21 mouse cellular contexts compared by ENCODE assay signal in genomic region chr4:91116807-91117609, GRCm38 (mm10).
DNase-seq lines count a peak whose midpoint lies in the region; ATAC-seq and TF ChIP-seq lines count a peak whose summit lies in the region.
"Had no signal": no experiment of that assay in that cellular context is flagged by ENCODE, and none has a peak within 500 bp of the region (broad histone marks: within the 10 kb centered on the region; RNA-seq: fewer than 3 reads in every experiment).

No protein-coding gene starts in this region.

- H3K4me2 ChIP-seq in forebrain, embryonic 13.5 days: no peak overlapping the region
- no peak overlapping the region for H3K4me2 ChIP-seq in forebrain, embryonic 11.5 days (ENCODE audit: low read depth, low read length, severe bottlenecking)
- H3K4me2 ChIP-seq in midbrain, embryonic 15.5 days: no peak overlapping the region
- H3K4me2 ChIP-seq in midbrain, postnatal 0 days (ENCODE audit: low read depth, low read length, poor library complexity, severe bottlenecking): no peak overlapping the region
- H3K4me2 ChIP-seq: embryonic facial prominence, embryonic 13.5 days; limb, embryonic 13.5 days; liver, embryonic 13.5 days; lung, embryonic 14.5 days; neural tube, embryonic 13.5 days had no signal

- no peak overlapping the region for H3K9ac ChIP-seq in forebrain, embryonic 13.5 days
- H3K9ac ChIP-seq in forebrain, embryonic 11.5 days (ENCODE audit: low read length): no peak overlapping the region
- no peak overlapping the region for H3K9ac ChIP-seq in midbrain, embryonic 15.5 days
- H3K9ac ChIP-seq in midbrain, postnatal 0 days (replicated peaks; ENCODE audit: low read length, poor library complexity, severe bottlenecking): no peak overlapping the region
- H3K9ac ChIP-seq: embryonic facial prominence, embryonic 13.5 days; limb, embryonic 13.5 days; liver, embryonic 13.5 days; lung, embryonic 14.5 days; neural tube, embryonic 13.5 days had no signal

- no peak overlapping the region for H3K27ac ChIP-seq in forebrain, embryonic 13.5 days
- no peak overlapping the region for H3K27ac ChIP-seq in forebrain, embryonic 11.5 days (ENCODE audit: low read depth, low read length)
- H3K27ac ChIP-seq in midbrain, embryonic 15.5 days: no peak overlapping the region
- H3K27ac ChIP-seq in midbrain, postnatal 0 days (ENCODE audit: low read depth, low read length): no peak overlapping the region
- H3K27ac ChIP-seq: embryonic facial prominence, embryonic 13.5 days; limb, embryonic 13.5 days; liver, embryonic 13.5 days; midbrain, embryonic 10.5 days; neural tube, embryonic 13.5 days had no signal

- WGBS in forebrain, embryonic 13.5 days: 52% methylated on average over 5 of the region's 5 CpGs
- 73% methylated on average over 5 of the region's 5 CpGs for WGBS in forebrain, embryonic 11.5 days
- WGBS in midbrain, embryonic 15.5 days: 59% methylated on average over 5 of the region's 5 CpGs
- WGBS in midbrain, postnatal 0 days: 67% methylated on average over 5 of the region's 5 CpGs

- TF ChIP-seq CTCF in midbrain, postnatal 0 days (IDR thresholded peaks at IDR 0.05): no peak

- no peak for DNase-seq in forebrain, embryonic 11.5 days (ENCODE audit: low spot score)
- DNase-seq in midbrain, postnatal 0 days (ENCODE audit: low spot score): no peak
- DNase-seq in cerebellum, postnatal 14 days: peak; percentile 53 to 74
- DNase-seq in kidney, postnatal 10 days: no peak
- DNase-seq in gastrocnemius, postnatal 10 days: no peak
- DNase-seq: adrenal gland, postnatal 25 days; heart, adult 18-20 months; heart, postnatal 36 days; kidney, adult 2 months; kidney, postnatal 25 days; liver, embryonic 13.5 days; lung, embryonic 14.5 days; lung, postnatal 4 days had no signal

- H3K36me3 ChIP-seq in forebrain, embryonic 13.5 days (ENCODE audit: poor library complexity, severe bottlenecking): no peaks in the 10 kb centered on the region
- no peaks in the 10 kb centered on the region for H3K36me3 ChIP-seq in forebrain, embryonic 11.5 days (ENCODE audit: control insufficient read depth, insufficient read depth, low read length)
- H3K36me3 ChIP-seq in midbrain, embryonic 15.5 days (replicated peaks): no peaks in the 10 kb centered on the region
- H3K36me3 ChIP-seq in midbrain, postnatal 0 days (ENCODE audit: insufficient read depth, low read length): no peaks in the 10 kb centered on the region
- H3K36me3 ChIP-seq: embryonic facial prominence, embryonic 13.5 days; limb, embryonic 13.5 days; liver, embryonic 13.5 days; midbrain, embryonic 10.5 days; neural tube, embryonic 13.5 days had no signal

- ATAC-seq in forebrain, embryonic 13.5 days: 0 out of 2 replicates have a peak, but pooled peaks have one; percentile 31
- no peak for ATAC-seq in forebrain, embryonic 11.5 days (replicated peaks; ENCODE audit: low FRiP score)
- 0 out of 2 replicates have a peak, but pooled peaks have one; percentile 67 for ATAC-seq in midbrain, embryonic 15.5 days (replicated peaks)
- no peak for ATAC-seq in midbrain, postnatal 0 days (ENCODE audit: low FRiP score)
- ATAC-seq in megakaryocyte-erythroid progenitor cell, adult 5-6 weeks (replicated peaks; ENCODE audit: low FRiP score, low TSS enrichment, poor library complexity, severe bottlenecking): no peak

- H3K27me3 ChIP-seq in forebrain, embryonic 13.5 days: no peaks in the 10 kb centered on the region
- H3K27me3 ChIP-seq in forebrain, embryonic 11.5 days (ENCODE audit: control insufficient read depth, insufficient read depth, low read length): no peaks in the 10 kb centered on the region
- H3K27me3 ChIP-seq in midbrain, embryonic 15.5 days (replicated peaks): no peaks in the 10 kb centered on the region
- no peaks in the 10 kb centered on the region for H3K27me3 ChIP-seq in midbrain, postnatal 0 days (ENCODE audit: insufficient read depth, low read length)
- H3K27me3 ChIP-seq: CH12.LX; embryonic facial prominence, embryonic 13.5 days; limb, embryonic 13.5 days; liver, embryonic 13.5 days; neural tube, embryonic 13.5 days had no signal

- peaks cover 3% of the 10 kb centered on the region; the same call in 1 of the 2 replicates for H3K4me1 ChIP-seq in forebrain, embryonic 13.5 days
- no peaks in the 10 kb centered on the region for H3K4me1 ChIP-seq in forebrain, embryonic 11.5 days (replicated peaks; ENCODE audit: control insufficient read depth, insufficient read depth, low read length)
- H3K4me1 ChIP-seq in midbrain, embryonic 15.5 days: peaks cover 4% of the 10 kb centered on the region; the same call in 1 of the 2 replicates
- H3K4me1 ChIP-seq in midbrain, postnatal 0 days (ENCODE audit: insufficient read depth, low read length): no peaks in the 10 kb centered on the region; the same call in 1 of the 2 replicates
- H3K4me1 ChIP-seq: embryonic facial prominence, embryonic 13.5 days; limb, embryonic 13.5 days; liver, embryonic 13.5 days; midbrain, embryonic 10.5 days; neural tube, embryonic 13.5 days had no signal

- H3K9me3 ChIP-seq in forebrain, embryonic 13.5 days (replicated peaks): no peaks in the 10 kb centered on the region
- H3K9me3 ChIP-seq in forebrain, embryonic 11.5 days (ENCODE audit: control insufficient read depth, low read length): no peaks in the 10 kb centered on the region
- H3K9me3 ChIP-seq in midbrain, embryonic 15.5 days: no peaks in the 10 kb centered on the region
- H3K9me3 ChIP-seq in midbrain, postnatal 0 days (ENCODE audit: low read length): no peaks in the 10 kb centered on the region
- H3K9me3 ChIP-seq: embryonic facial prominence, embryonic 13.5 days; limb, embryonic 13.5 days; liver, embryonic 13.5 days; midbrain, embryonic 10.5 days; neural tube, embryonic 13.5 days had no signal

- no peak overlapping the region for H3K4me3 ChIP-seq in forebrain, embryonic 13.5 days
- H3K4me3 ChIP-seq in forebrain, embryonic 11.5 days (ENCODE audit: low read depth, low read length): no peak overlapping the region
- no peak overlapping the region for H3K4me3 ChIP-seq in midbrain, embryonic 15.5 days
- H3K4me3 ChIP-seq in midbrain, postnatal 0 days (ENCODE audit: low read depth, low read length): no peak overlapping the region
- H3K4me3 ChIP-seq: embryonic facial prominence, embryonic 13.5 days; limb, embryonic 13.5 days; liver, embryonic 13.5 days; midbrain, embryonic 10.5 days; neural tube, embryonic 13.5 days had no signal

Comparison
In these comparisons a context has a peak if more than half of its experiments do, and no peak if none do; other contexts are left out.
1. ATAC-seq: peak in forebrain, embryonic 13.5 days (single experiment) and midbrain, embryonic 15.5 days (single experiment); none in forebrain, embryonic 11.5 days (single experiment), midbrain, postnatal 0 days (single experiment) and megakaryocyte-erythroid progenitor cell, adult 5-6 weeks (single experiment).
2. DNase-seq: peak in cerebellum, postnatal 14 days (2 of 2); none in forebrain, embryonic 11.5 days (single experiment), midbrain, postnatal 0 days (single experiment), kidney, postnatal 10 days (single experiment) and gastrocnemius, postnatal 10 days (single experiment).